Mouse (Mus musculus): Measurements from ENCODE around the gene Gltp. TPM values are rescaled to one million over a fixed set of nuclear protein-coding genes. Genes with fewer than 3 reads are reported as not detected.

The Gltp gene
- total and polyA plus RNA-seq, 3 experiments = 23.8 to 90.4 (median 25.5) TPM

- no peaks in the 10 kb centered on the region for H3K9me3 ChIP-seq (replicated peaks; ENCODE audit: low read length)
- dilution Hi-C loops (cut with MboI; ENCODE audit: extremely low pct_ligation_motif_present, extremely low pct_unique_long_range_greater_than_20kb, low sequenced_read_pairs) = no loop called here
- H3K27ac ChIP-seq (ENCODE audit: insufficient read depth, low read depth) = no peak overlapping the region
- no peak overlapping the region for H3K4me3 ChIP-seq (replicated peaks in 1 of 3; ENCODE audit: low read depth in 2 of 3, low read length in 2 of 3, poor library complexity in 1 of 3)
- H3K36me3 ChIP-seq (replicated peaks in 1 of 2; ENCODE audit: control insufficient read depth in 1 of 2, insufficient read depth in 1 of 2, low read length in 1 of 2) = no peaks in the 10 kb centered on the region
- TF ChIP-seq SMC3 (IDR thresholded peaks at IDR 0.05; ENCODE audit: low read depth, low read length) (no peak), GABPA (IDR thresholded peaks at IDR 0.05; ENCODE audit: insufficient replicate concordance, low read depth, low read length) (no peak)
- H3K4me1 ChIP-seq (ENCODE audit: control insufficient read depth in 1 of 2, insufficient read depth in 2 of 2) = peaks cover under 1 to 24% of the 10 kb centered on the region in 2 experiments
- in situ Hi-C loops (cut with MboI; ENCODE audit: low pct_ligation_motif_present, low pct_unique_long_range_greater_than_20kb, low sequenced_read_pairs) = no loop called here
- no peak for DNase-seq (ENCODE audit: extremely low read depth)
- H3K9ac ChIP-seq (ENCODE audit: insufficient read depth, low read depth) = no peak overlapping the region
- no peak overlapping the region for H3K4me2 ChIP-seq (ENCODE audit: insufficient read depth, low read depth, poor library complexity, severe bottlenecking)
- peaks cover 9% of the 10 kb centered on the region for H3K27me3 ChIP-seq (replicated peaks)
- no peaks in the 10 kb centered on the region for H3K79me2 ChIP-seq (replicated peaks; ENCODE audit: control insufficient read depth, extremely low read depth, insufficient read depth, poor library complexity, severe bottlenecking)
Measured at GRCm38 (mm10) chr5:114645916-114646315, 44.9 kb downstream of the Gltp start.

GRCm38 (mm10) chr5:114644918-114645317, 45.9 kb downstream of the Gltp start:
- TF ChIP-seq GABPA (IDR thresholded peaks at IDR 0.05; ENCODE audit: insufficient replicate concordance, low read depth, low read length) = no peak
- TF ChIP-seq ZC3H11A (IDR thresholded peaks at IDR 0.05; ENCODE audit: low read depth, low read length) = no peak
- TF ChIP-seq ZMIZ1 (IDR thresholded peaks at IDR 0.05; ENCODE audit: low read depth, low read length) = no peak
- TF ChIP-seq KAT2A (IDR thresholded peaks at IDR 0.05; ENCODE audit: insufficient replicate concordance, low read length) = no peak
- TF ChIP-seq USF2 (conservative IDR thresholded peaks at IDR 0.05; ENCODE audit: low read depth, low read length) = no peak
- no peak for TF ChIP-seq ZKSCAN1 (IDR thresholded peaks at IDR 0.05; ENCODE audit: borderline replicate concordance, low read depth, low read length)
- TF ChIP-seq POLR2AphosphoS2 (IDR thresholded peaks at IDR 0.05; ENCODE audit: low read depth, low read length) = no peak
- no peak for TF ChIP-seq CHD2 (IDR thresholded peaks at IDR 0.05; ENCODE audit: low read length)
- TF ChIP-seq MAZ (IDR thresholded peaks at IDR 0.05; ENCODE audit: low read depth, low read length) = no peak
- TF ChIP-seq JUN (IDR thresholded peaks at IDR 0.05; ENCODE audit: insufficient read depth, low read depth, low read length) = no peak
- TF ChIP-seq MXI1 (IDR thresholded peaks at IDR 0.05; ENCODE audit: low read depth, low read length) = no peak
- TF ChIP-seq MAFK (IDR thresholded peaks at IDR 0.05; ENCODE audit: insufficient replicate concordance, low read length) = no peak
- no peak for TF ChIP-seq NELFE (IDR thresholded peaks at IDR 0.05; ENCODE audit: low read depth, low read length)
- no peak for TF ChIP-seq TCF12 (IDR thresholded peaks at IDR 0.05; ENCODE audit: low read depth, low read length)
- TF ChIP-seq POLR2A (IDR thresholded peaks at IDR 0.05; ENCODE audit: low read depth, low read length) = no peak
- TF ChIP-seq IRF4 (IDR thresholded peaks at IDR 0.05; ENCODE audit: low read depth, low read length) = no peak
- TF ChIP-seq TBP (conservative IDR thresholded peaks at IDR 0.05; ENCODE audit: low read depth, low read length) = no peak
- no peak for TF ChIP-seq ETS1 (conservative IDR thresholded peaks at IDR 0.05; ENCODE audit: low read depth, low read length)
- Histone ChIP-seq H3K4me1 (ENCODE audit: control insufficient read depth in 1 of 2, insufficient read depth in 2 of 2) (peaks cover 0 to 23% of the 10 kb centered on the region in 2 experiments; a peak in 2 of 4 replicates), H3K4me3 (replicated peaks in 1 of 3; ENCODE audit: low read depth in 2 of 3, low read length in 2 of 3, poor library complexity in 1 of 3) (no peak overlapping the region), H3K9me3 (replicated peaks; ENCODE audit: low read length) (no peaks in the 10 kb centered on the region), H3K79me2 (replicated peaks; ENCODE audit: control insufficient read depth, extremely low read depth, insufficient read depth, poor library complexity, severe bottlenecking) (no peaks in the 10 kb centered on the region), H3K4me2 (ENCODE audit: insufficient read depth, low read depth, poor library complexity, severe bottlenecking) (no peak overlapping the region), H3K36me3 (replicated peaks in 1 of 2; ENCODE audit: control insufficient read depth in 1 of 2, insufficient read depth in 1 of 2, low read length in 1 of 2) (no peaks in the 10 kb centered on the region), H3K27ac (ENCODE audit: insufficient read depth, low read depth) (no peak overlapping the region), H3K27me3 (replicated peaks) (peaks cover 12% of the 10 kb centered on the region), H3K9ac (ENCODE audit: insufficient read depth, low read depth) (no peak overlapping the region)
- dilution Hi-C loops (cut with MboI; ENCODE audit: extremely low pct_ligation_motif_present, extremely low pct_unique_long_range_greater_than_20kb, low sequenced_read_pairs) (no loop called here), in situ Hi-C loops (cut with MboI; ENCODE audit: low pct_ligation_motif_present, low pct_unique_long_range_greater_than_20kb, low sequenced_read_pairs) (no loop called here)
- no peak for DNase-seq (ENCODE audit: extremely low read depth)

Measured in CH12.LX (cell line).